ENCODE assay signal across 11 mouse cellular contexts in genomic region chr3:122430780-122431497, GRCm38 (mm10).
A peak's percentile ranks its signal among the peaks of the same experiment; 100 is the strongest.
DNase-seq lines count a peak whose midpoint lies in the region; ATAC-seq and TF ChIP-seq lines count a peak whose summit lies in the region.
"Had no signal": no experiment of that assay in that cellular context is flagged by ENCODE, and none has a peak within 500 bp of the region (broad histone marks: within the 10 kb centered on the region; RNA-seq: fewer than 3 reads in every experiment).

No protein-coding gene starts in this region.

- H3K9me3 ChIP-seq in midbrain, postnatal 0 days (ENCODE audit: low read length), result no peaks in the 10 kb centered on the region
- no peaks in the 10 kb centered on the region for H3K9me3 ChIP-seq in midbrain, embryonic 13.5 days
- H3K9me3 ChIP-seq: midbrain, embryonic 12.5 days had no signal

- H3K4me2 ChIP-seq in midbrain, postnatal 0 days (ENCODE audit: low read depth, low read length, poor library complexity, severe bottlenecking), result no peak overlapping the region
- H3K4me2 ChIP-seq in midbrain, embryonic 13.5 days (replicated peaks), result no peak overlapping the region
- H3K4me2 ChIP-seq: hindbrain, embryonic 14.5 days; midbrain, embryonic 12.5 days had no signal

- 64% methylated on average over 7 of the region's 7 CpGs for WGBS in midbrain, postnatal 0 days
- 76% methylated on average over 7 of the region's 7 CpGs for WGBS in midbrain, embryonic 13.5 days
- 87% methylated on average over 7 of the region's 7 CpGs for WGBS in thymus, adult 2 months

- ATAC-seq in midbrain, postnatal 0 days (ENCODE audit: low FRiP score), result no peak
- ATAC-seq in midbrain, embryonic 13.5 days, result no peak

- no peak overlapping the region for H3K27ac ChIP-seq in midbrain, postnatal 0 days (ENCODE audit: low read depth, low read length)
- H3K27ac ChIP-seq in midbrain, embryonic 13.5 days, result no peak overlapping the region
- H3K27ac ChIP-seq in brown adipose tissue, adult 24 weeks (replicated peaks; ENCODE audit: low read depth, low read length), result 0 out of 2 replicates have a peak overlapping the region, but pooled peaks have one; percentile 4
- no peak overlapping the region for H3K27ac ChIP-seq in thymus, adult 2 months (ENCODE audit: control insufficient read depth, insufficient read depth, low read length)
- H3K27ac ChIP-seq: hindbrain, embryonic 14.5 days; midbrain, embryonic 12.5 days had no signal

- H3K4me1 ChIP-seq in midbrain, postnatal 0 days (ENCODE audit: insufficient read depth, low read length), result no peaks in the 10 kb centered on the region
- peaks cover 21% of the 10 kb centered on the region for H3K4me1 ChIP-seq in midbrain, embryonic 13.5 days (replicated peaks)
- peaks cover 24% of the 10 kb centered on the region for H3K4me1 ChIP-seq in brown adipose tissue, adult 24 weeks (ENCODE audit: control insufficient read depth, insufficient read depth, insufficient read length, low read length)
- H3K4me1 ChIP-seq in thymus, adult 2 months (replicated peaks; ENCODE audit: control insufficient read depth, insufficient read depth, low read length), result no peaks in the 10 kb centered on the region

- DNase-seq in midbrain, postnatal 0 days (ENCODE audit: low spot score), result peak; percentile 4
- peak; percentile 62 for DNase-seq in kidney, adult 9 months
- peak; percentile 42 for DNase-seq in ovary, postnatal 14 days (ENCODE audit: low spot score)
- no peak for DNase-seq in thymus, adult 2 months
- DNase-seq in cerebellum, adult 9-10 months, result no peak
- DNase-seq: cerebellum, adult 11-12 months; thymus, postnatal 4 days had no signal

- no peak overlapping the region for H3K9ac ChIP-seq in midbrain, postnatal 0 days (replicated peaks; ENCODE audit: low read length, poor library complexity, severe bottlenecking)
- H3K9ac ChIP-seq in midbrain, embryonic 13.5 days (replicated peaks), result no peak overlapping the region
- H3K9ac ChIP-seq: hindbrain, embryonic 14.5 days; midbrain, embryonic 12.5 days had no signal

- H3K4me3 ChIP-seq in midbrain, postnatal 0 days (ENCODE audit: low read depth, low read length), result no peak overlapping the region
- H3K4me3 ChIP-seq in midbrain, embryonic 13.5 days (replicated peaks), result no peak overlapping the region
- no peak overlapping the region for H3K4me3 ChIP-seq in brown adipose tissue, adult 24 weeks (ENCODE audit: insufficient read depth, low read depth, low read length)
- H3K4me3 ChIP-seq in thymus, adult 2 months (ENCODE audit: control insufficient read depth, insufficient read depth, low read length), result no peak overlapping the region
- H3K4me3 ChIP-seq: midbrain, embryonic 12.5 days had no signal

- no peaks in the 10 kb centered on the region for H3K36me3 ChIP-seq in midbrain, postnatal 0 days (ENCODE audit: insufficient read depth, low read length)
- H3K36me3 ChIP-seq in midbrain, embryonic 13.5 days, result no peaks in the 10 kb centered on the region
- no peaks in the 10 kb centered on the region for H3K36me3 ChIP-seq in thymus, adult 2 months (ENCODE audit: control insufficient read depth, insufficient read depth, low read length)

- H3K27me3 ChIP-seq in midbrain, postnatal 0 days (ENCODE audit: insufficient read depth, low read length), result no peaks in the 10 kb centered on the region
- no peaks in the 10 kb centered on the region for H3K27me3 ChIP-seq in midbrain, embryonic 13.5 days
- no peaks in the 10 kb centered on the region for H3K27me3 ChIP-seq in thymus, adult 2 months (ENCODE audit: control insufficient read depth, insufficient read depth, low read length)
- H3K27me3 ChIP-seq: midbrain, embryonic 12.5 days had no signal

- no peak for TF ChIP-seq POLR2A in thymus, adult 2 months (IDR thresholded peaks at IDR 0.05; ENCODE audit: control insufficient read depth, extremely low read depth, insufficient read depth, low read length, poor library complexity)

- no peak for TF ChIP-seq CTCF in midbrain, postnatal 0 days (IDR thresholded peaks at IDR 0.05)
- TF ChIP-seq CTCF in thymus, adult 2 months (IDR thresholded peaks at IDR 0.05; ENCODE audit: borderline replicate concordance, control insufficient read depth, extremely low read depth, insufficient read depth, low read length, poor library complexity), result no peak

Comparison
In these comparisons a context has a peak if more than half of its experiments do, and no peak if none do; other contexts are left out.
1. DNase-seq: peak in midbrain, postnatal 0 days (single experiment), kidney, adult 9 months (single experiment) and ovary, postnatal 14 days (single experiment); none in thymus, adult 2 months (single experiment) and cerebellum, adult 9-10 months (single experiment).